Mouse (Mus musculus) liver, adult 2 months (tissue): ENCODE data around the gene Muc13.

Experiments
- CTCF ChIP-seq: fragments of 200-500 bp; IDR thresholded peaks from 2 replicates; pipeline ENCODE4 v1.5.1; 2011; ENCODE audit warnings: low read depth, low read length, control low read depth
- POLR2A ChIP-seq: fragments of 200-500 bp; IDR thresholded peaks from 2 replicates; pipeline ENCODE4 v1.6.1; 2011; ENCODE audit warnings: low read length, control low read depth; ENCODE audit not compliant: insufficient read depth; ENCODE audit errors: extremely low read depth

- TF ChIP-seq CTCF: no peak
- TF ChIP-seq POLR2A: no peak
Observed at GRCm38 (mm10) chr16:33842081-33842880, 48.4 kb downstream of the Muc13 start.
